9 mouse cellular contexts compared by ENCODE assay signal in the genomic region with DNA sequence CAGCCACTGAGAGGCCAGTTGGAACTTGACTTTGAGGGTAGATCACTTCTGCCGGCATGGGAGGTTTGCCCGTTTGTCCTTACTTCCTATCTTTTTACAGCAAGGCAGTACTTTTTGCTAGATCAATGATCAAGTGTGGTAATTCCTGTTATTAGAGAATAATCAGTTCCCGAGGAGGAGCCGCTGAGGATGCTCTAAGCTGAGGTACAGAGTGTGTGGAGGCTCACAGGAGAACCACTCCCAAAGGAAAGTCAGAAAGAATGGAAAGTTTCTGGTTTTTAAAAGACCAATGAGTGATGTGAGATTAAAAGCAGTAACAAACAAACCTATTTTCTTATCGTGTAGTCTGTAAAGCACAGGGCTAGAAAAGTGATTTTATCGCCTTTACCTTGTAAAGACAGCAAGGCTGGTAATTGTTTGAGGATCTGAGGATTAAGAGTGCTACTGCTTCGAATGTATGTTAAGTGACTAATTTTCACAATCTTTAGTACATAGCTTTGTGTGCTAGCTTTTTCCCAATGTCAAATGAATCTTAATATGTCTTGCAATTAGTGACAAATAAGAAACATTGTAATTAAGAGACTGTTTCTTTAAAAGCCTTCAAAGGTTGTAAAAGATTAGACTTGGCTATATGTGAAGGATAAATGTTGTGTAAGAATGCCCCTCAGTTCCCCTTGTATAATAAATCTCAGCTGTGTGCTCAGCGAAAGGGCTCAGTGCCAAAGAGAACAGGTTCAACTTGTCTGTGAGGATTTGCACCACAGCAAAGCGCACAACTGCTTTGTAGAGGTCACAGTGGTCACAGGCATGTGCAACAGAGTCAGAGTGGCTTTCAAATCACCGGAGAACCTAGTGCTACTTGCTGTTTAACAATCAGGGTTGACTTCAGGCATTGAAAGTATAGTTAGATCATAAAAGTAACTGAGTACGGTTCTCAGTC.
DNase-seq lines count a peak whose midpoint lies in the region; ATAC-seq and TF ChIP-seq lines count a peak whose summit lies in the region.
"Had no signal": no experiment of that assay in that cellular context is flagged by ENCODE, and none has a peak within 500 bp of the region (broad histone marks: within the 10 kb centered on the region; RNA-seq: fewer than 3 reads in every experiment).

No protein-coding gene starts in this region.

- 75% methylated on average over 11 of the region's 11 CpGs for WGBS in heart, embryonic 11.5 days (ENCODE audit: insufficient replicate concordance)
- WGBS in heart, embryonic 13.5 days = 61% methylated on average over 11 of the region's 11 CpGs
- WGBS in stomach, embryonic 15.5 days = 49% methylated on average over 11 of the region's 11 CpGs
- 65% methylated on average over 11 of the region's 11 CpGs for whole genome bisulfite sequencing in forebrain, postnatal 0 days

- H3K4me3 ChIP-seq in heart, embryonic 11.5 days (ENCODE audit: low read depth, low read length) = no peak overlapping the region
- H3K4me3 ChIP-seq in heart, embryonic 13.5 days = no peak overlapping the region
- no peak overlapping the region for H3K4me3 ChIP-seq in stomach, embryonic 15.5 days (replicated peaks)
- H3K4me3 ChIP-seq in forebrain, postnatal 0 days (ENCODE audit: low read depth, low read length) = no peak overlapping the region
- H3K4me3 ChIP-seq: liver, embryonic 13.5 days had no signal

- DNase-seq in heart, adult 18-20 months = peak; percentile 56 to 58
- peak; percentile 73 to 81 for DNase-seq in kidney, postnatal 36 days
- DNase-seq in forebrain, postnatal 0 days = no peak
- no peak for DNase-seq in spleen, postnatal 14 days (ENCODE audit: low spot score in 2 of 2)
- no peak for DNase-seq in c-Kit-positive CD71-positive TER-119-positive erythroid progenitor cells, embryonic 14.5 days (ENCODE audit: low spot score)
- DNase-seq: liver, embryonic 13.5 days had no signal

- no peak overlapping the region for H3K27ac ChIP-seq in heart, embryonic 11.5 days (ENCODE audit: low read depth, low read length)
- peak overlapping the region; percentile 64 for H3K27ac ChIP-seq in heart, embryonic 13.5 days (replicated peaks)
- peak overlapping the region; percentile 78 for H3K27ac ChIP-seq in stomach, embryonic 15.5 days
- no peak overlapping the region for H3K27ac ChIP-seq in forebrain, postnatal 0 days (ENCODE audit: low read depth, low read length)
- H3K27ac ChIP-seq: liver, embryonic 13.5 days had no signal

- no peak for ATAC-seq in heart, embryonic 11.5 days (replicated peaks; ENCODE audit: insufficient number of reproducible peaks, low FRiP score, low TSS enrichment)
- ATAC-seq in heart, embryonic 13.5 days (ENCODE audit: extremely low read depth, insufficient number of reproducible peaks, low FRiP score, low TSS enrichment) = no peak
- peak; percentile 86 for ATAC-seq in stomach, embryonic 15.5 days (ENCODE audit: insufficient read depth, low FRiP score, low read depth)
- no peak for ATAC-seq in forebrain, postnatal 0 days

- no peak for TF ChIP-seq CTCF in forebrain, postnatal 0 days (IDR thresholded peaks at IDR 0.05; ENCODE audit: low read depth)

- no peaks in the 10 kb centered on the region for H3K27me3 ChIP-seq in heart, embryonic 11.5 days (ENCODE audit: control insufficient read depth, insufficient read depth, low read length)
- H3K27me3 ChIP-seq in heart, embryonic 13.5 days (replicated peaks) = no peaks in the 10 kb centered on the region
- no peaks in the 10 kb centered on the region for H3K27me3 ChIP-seq in stomach, embryonic 15.5 days (replicated peaks)
- H3K27me3 ChIP-seq in forebrain, postnatal 0 days (ENCODE audit: insufficient read depth, low read length) = no peaks in the 10 kb centered on the region
- H3K27me3 ChIP-seq: liver, embryonic 13.5 days had no signal

- H3K9me3 ChIP-seq in heart, embryonic 11.5 days (replicated peaks; ENCODE audit: control insufficient read depth, low read length) = no peaks in the 10 kb centered on the region
- no peaks in the 10 kb centered on the region for H3K9me3 ChIP-seq in heart, embryonic 13.5 days
- H3K9me3 ChIP-seq in stomach, embryonic 15.5 days = no peaks in the 10 kb centered on the region
- no peaks in the 10 kb centered on the region for H3K9me3 ChIP-seq in forebrain, postnatal 0 days (ENCODE audit: low read length)
- H3K9me3 ChIP-seq: liver, embryonic 13.5 days had no signal

- H3K9ac ChIP-seq in heart, embryonic 11.5 days (ENCODE audit: low read depth, low read length) = no peak overlapping the region
- H3K9ac ChIP-seq in heart, embryonic 13.5 days = no peak overlapping the region
- H3K9ac ChIP-seq in stomach, embryonic 15.5 days = no peak overlapping the region
- no peak overlapping the region for H3K9ac ChIP-seq in forebrain, postnatal 0 days
- H3K9ac ChIP-seq: liver, embryonic 13.5 days had no signal

- no peak overlapping the region for H3K4me2 ChIP-seq in heart, embryonic 11.5 days
- H3K4me2 ChIP-seq in heart, embryonic 13.5 days = no peak overlapping the region
- H3K4me2 ChIP-seq in stomach, embryonic 15.5 days = peak overlapping the region; percentile 6; the same call in 1 of the 2 replicates
- no peak overlapping the region for H3K4me2 ChIP-seq in forebrain, postnatal 0 days (ENCODE audit: low read depth)
- H3K4me2 ChIP-seq: liver, embryonic 13.5 days had no signal

- no peaks in the 10 kb centered on the region for H3K36me3 ChIP-seq in heart, embryonic 11.5 days (ENCODE audit: control insufficient read depth, insufficient read depth, low read length)
- H3K36me3 ChIP-seq in heart, embryonic 13.5 days = peaks cover 3% of the 10 kb centered on the region; the same call in 1 of the 2 replicates
- H3K36me3 ChIP-seq in stomach, embryonic 15.5 days = no peaks in the 10 kb centered on the region
- H3K36me3 ChIP-seq in forebrain, postnatal 0 days (ENCODE audit: insufficient read depth) = no peaks in the 10 kb centered on the region
- H3K36me3 ChIP-seq: liver, embryonic 13.5 days had no signal

- peaks cover 12% of the 10 kb centered on the region for H3K4me1 ChIP-seq in heart, embryonic 11.5 days (ENCODE audit: control insufficient read depth, insufficient read depth, low read length)
- H3K4me1 ChIP-seq in heart, embryonic 13.5 days = peaks cover 38% of the 10 kb centered on the region
- no peaks in the 10 kb centered on the region for H3K4me1 ChIP-seq in stomach, embryonic 15.5 days
- H3K4me1 ChIP-seq in forebrain, postnatal 0 days (ENCODE audit: insufficient read depth) = no peaks in the 10 kb centered on the region

Comparison
In these comparisons a context has a peak if more than half of its experiments do, and no peak if none do; other contexts are left out.
1. H3K27ac ChIP-seq: peak in heart, embryonic 13.5 days (single experiment) and stomach, embryonic 15.5 days (single experiment); none in heart, embryonic 11.5 days (single experiment) and forebrain, postnatal 0 days (single experiment).
2. DNase-seq: peak in heart, adult 18-20 months (2 of 2) and kidney, postnatal 36 days (2 of 2); none in forebrain, postnatal 0 days (single experiment), spleen, postnatal 14 days (0 of 2) and c-Kit-positive CD71-positive TER-119-positive erythroid progenitor cells, embryonic 14.5 days (single experiment).